Mouse (Mus musculus): ENCODE results near the gene Rnls.
"Not testable (repeated sequence)": the region's sequence is repeated elsewhere in the genome, so short reads cannot be mapped to it uniquely, and the experiment has no call there.

Rnls gene

DNA sequence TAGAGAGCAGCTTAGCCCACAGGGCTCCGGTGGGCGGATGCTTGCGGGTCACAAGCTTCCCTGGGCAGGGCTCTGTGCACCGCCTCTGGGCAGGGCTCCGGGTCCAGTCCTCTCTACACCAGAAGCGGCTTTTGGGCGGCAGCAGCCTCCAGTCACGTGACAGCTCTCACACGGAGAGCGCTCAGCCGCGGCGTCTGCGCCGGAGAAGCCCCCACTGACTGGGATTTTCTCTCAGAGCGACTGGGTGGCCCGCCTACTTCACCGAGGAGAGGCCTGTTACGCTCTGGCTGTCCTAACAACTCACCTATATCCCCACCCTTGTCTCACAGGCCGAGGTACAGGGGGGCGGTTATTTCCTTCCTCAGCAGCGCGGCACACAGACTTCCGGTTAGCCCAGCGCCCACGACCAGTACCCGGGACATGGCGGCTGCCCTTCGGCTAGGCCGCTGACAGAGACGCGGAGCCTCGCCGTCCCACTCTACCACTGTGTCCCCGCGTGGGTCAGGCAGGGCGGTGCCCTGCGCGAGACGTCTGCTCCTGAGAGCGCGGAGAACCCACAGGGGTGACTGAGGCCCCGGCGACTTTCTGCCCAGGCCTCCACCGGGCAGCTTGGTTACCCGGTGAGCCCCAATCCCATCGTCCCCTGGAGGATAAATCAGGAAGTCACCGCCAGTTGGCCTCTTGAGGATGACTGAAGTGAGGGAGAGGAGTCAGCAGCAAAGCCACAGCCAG, at the start of gene Rnls:
Gene Rnls (minus strand): TSS at position 645 of the 732 bp plus-strand sequence.
- peak; percentile 91 to 95 for DNase-seq (ENCODE audit: inconsistent age in 2 of 2, low spot score in 1 of 2)

DNA sequence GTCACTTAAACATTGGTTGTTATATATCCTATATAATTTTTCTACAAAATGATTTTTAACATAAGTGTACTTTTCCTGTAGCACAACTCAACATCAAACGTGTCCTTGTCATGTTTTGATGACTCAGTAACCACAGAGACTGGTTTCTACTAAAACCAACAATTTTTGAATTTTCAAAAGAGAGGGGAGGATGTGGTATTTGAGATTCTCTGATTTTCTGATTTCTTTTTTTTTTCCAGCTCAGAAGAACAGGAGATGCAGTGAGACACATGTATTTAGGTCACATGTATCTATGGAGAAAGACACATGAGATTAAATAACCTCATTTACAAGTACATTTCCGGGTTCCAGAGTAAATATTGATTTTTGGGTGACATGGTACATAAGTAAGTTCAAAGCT, 37.4 kb upstream of the Rnls start:
- no peak for DNase-seq (ENCODE audit: inconsistent age in 2 of 2, low spot score in 1 of 2)

DNA sequence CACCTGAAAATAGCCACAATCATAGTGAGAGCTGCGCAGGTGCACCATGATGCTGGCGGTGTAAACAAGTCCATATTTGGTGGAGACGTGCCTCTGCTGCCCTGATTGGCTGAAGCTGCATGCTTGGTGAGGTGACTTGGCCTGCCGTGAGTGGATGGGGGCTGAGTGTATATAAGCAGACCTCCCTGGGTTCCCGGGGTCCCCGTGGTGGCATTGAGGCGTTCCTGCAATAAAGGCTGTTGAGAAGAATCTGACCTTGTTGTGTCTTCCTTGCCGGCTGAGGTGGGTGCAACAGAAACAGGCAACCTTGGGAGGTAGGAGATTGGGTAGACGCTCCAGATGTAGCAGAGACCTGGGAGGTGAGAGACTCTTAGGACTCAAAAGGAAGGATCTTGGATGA, 27.3 kb upstream of the Rnls start:
- DNase-seq (ENCODE audit: inconsistent age in 2 of 2, low spot score in 1 of 2), result not testable (repeated sequence)

DNA sequence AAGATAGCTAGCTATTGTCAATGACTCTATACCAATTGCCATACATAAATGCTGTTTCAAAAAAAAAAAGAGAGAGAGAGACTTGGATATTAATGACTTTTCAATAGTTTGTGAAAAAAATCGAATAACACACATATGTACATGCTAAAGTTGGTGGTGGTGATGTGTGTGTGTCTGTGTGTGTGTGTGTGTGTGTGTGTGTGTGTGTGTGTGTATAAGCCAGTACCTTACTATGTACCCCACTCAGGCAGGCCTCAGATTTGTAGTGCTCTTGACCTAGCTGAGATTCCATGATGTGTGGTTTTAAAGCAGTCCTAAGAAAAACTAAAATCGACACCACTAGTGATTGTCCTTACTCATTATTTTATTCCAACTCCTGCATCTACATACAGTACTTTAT, 11.3 kb downstream of the Rnls start:
- no peak for DNase-seq (ENCODE audit: inconsistent age in 2 of 2, low spot score in 1 of 2)

DNA sequence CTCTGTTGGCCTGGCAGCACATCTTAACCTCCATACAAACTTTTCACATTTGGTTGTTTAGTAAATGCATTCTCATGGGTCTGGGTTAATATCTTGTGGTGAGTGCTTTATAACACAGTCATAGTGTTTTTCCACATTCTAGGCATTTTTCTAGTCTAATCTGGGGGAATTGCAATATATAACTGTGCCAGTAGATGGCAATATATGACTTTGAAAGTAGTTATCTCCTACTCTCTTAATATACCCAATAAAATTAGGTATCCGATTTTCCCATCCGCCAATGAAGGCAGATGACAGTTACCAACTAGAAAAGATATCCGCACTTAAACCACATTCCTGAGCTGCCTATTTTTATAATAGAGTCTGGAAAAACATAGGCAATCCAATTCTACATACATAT, 11.7 kb downstream of the Rnls start:
- peak in 1 of 2 experiments; percentile 54 for DNase-seq (ENCODE audit: inconsistent age in 2 of 2, low spot score in 1 of 2)

DNA sequence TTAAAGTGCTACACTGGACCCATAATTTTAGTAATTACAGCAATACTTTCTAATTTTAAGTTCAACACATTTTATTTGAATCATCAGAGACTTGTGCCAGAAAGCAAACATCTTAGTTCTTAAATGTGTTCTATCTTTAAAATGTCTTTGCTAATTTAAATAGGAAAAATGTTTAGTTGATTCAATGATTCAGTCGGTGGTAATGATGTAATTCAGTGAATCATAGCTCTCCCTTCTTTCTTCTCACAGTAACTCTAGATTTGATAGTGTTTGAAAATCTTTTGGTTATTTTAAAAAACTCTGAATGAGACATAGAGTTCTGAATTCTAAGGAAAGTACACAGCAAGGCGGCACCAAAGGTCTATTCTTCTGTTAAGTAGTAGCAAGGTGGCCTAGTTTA, 23.3 kb downstream of the Rnls start:
- no peak for DNase-seq (ENCODE audit: inconsistent age in 2 of 2, low spot score in 1 of 2)

DNA sequence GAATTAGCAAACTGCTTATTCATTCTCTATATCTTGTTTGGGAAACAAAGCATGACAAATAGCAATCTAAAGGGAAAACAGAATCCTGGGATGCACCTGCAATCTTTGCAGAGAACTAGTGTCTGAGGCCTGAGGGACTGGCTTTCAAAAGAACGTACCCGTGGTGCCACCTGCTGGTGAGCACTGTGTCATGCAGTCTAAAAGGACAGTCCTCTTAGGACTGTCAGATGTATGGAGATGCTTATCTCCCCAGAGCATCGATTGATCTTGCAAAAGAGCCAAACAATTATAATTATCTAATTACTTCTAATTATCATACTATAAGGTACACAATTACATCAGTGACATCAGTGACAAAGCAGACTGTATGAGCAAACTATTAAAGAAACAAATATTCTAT, 25.4 kb downstream of the Rnls start:
- peak; percentile 49 to 83 for DNase-seq (ENCODE audit: inconsistent age in 2 of 2, low spot score in 1 of 2)

DNA sequence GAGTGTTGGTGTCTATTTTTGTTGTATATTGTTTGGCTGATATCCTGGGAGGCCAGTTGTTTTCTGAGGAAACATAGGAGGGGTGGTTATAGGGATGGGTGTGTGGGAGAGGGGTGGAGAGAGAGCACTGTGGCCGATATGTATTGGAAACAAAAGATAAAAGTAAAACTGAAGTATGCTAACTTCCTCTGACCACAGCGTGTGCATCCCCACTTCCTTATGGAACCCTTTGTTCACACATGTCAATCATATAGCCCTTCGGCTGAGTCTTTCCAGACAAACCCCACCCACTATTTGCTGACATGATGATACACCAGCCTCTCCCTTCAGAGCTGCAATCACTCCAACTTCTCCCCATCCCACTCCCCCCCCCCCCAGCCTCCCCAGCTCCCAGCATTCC, 35.1 kb downstream of the Rnls start:
- DNase-seq (ENCODE audit: inconsistent age in 2 of 2, low spot score in 1 of 2), result no peak

DNA sequence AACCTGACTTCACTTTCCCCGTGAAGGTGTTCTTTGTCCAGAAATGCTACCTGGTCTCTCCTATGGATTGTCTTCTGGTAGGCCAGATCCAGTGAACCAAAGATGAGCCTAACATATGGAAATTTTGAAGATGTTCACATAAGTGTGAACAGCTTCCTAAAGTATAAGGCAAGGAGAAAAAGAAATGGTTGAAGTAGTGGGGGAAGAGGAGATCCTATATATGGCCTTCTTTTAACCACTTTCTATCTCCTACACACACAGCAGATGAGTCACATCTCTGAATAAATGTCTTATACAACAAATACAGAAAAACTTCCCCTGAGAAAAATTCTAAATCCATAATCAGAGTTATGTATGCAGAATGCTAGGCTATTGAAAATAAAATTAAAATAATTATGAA, 52.0 kb downstream of the Rnls start:
- DNase-seq (ENCODE audit: inconsistent age in 2 of 2, low spot score in 1 of 2), result no peak

DNA sequence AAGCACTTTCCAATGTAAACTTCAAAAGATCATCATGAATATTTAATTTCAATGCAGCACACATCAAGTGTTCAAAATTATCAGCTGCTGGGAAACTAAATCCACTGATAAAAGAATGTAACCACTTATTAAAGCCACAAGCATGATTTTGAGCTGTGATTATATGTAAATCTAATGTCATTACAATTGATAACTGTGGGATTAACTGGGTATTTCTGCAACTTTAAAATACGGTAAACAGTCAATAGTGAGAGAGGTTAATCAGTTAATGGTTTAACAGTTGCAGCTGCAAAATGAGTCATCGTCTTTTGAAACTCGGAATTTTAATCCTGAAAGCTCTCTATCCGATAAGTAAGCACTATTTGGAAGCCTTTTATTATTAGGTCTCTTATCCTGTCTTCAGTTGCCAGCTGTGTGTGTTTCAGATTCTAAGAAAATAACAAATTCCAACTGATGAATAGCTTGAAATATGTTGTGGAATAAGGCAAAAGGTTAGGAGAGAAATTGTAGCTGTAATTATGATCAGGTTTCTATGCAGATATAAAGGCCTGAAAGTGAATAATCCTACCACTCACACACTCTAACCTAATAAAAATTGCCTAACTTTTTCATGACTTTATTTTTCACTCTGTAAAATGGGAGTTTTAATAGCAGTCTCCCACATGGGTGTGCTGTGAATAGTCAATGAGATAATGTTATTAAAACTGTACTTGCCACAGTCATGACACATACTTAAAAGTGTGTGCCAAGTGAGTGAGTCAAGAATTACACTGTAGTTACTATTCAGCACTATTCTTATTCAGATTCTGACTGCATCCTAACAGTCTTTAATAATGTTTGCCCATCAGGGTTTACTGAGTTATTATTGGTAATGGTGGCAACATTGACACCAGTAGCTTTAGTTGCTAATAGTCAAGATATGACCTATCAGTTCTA, 65.1 kb downstream of the Rnls start:
- peak in 1 of 2 experiments; percentile 21 for DNase-seq (ENCODE audit: inconsistent age in 2 of 2, low spot score in 1 of 2)

DNA sequence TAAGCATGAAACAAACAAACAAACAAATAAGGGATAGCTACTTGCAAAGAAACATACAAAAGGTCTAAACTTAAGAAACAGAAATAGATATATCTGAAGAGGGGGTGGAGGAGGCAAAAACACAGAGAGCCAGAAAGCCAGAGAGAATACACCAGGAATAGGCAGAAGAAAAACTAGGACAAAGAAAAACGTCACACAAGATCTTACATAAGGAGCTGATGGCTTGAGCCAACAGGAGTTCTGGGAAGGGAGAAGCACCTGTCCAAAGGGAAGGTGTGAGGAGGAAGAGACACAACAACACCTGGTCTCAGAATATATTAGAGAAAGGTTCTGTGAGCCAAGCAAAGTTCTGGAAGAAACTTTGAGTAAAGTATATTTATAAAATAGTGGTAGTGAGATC, 73.3 kb downstream of the Rnls start:
- DNase-seq (ENCODE audit: inconsistent age in 2 of 2, low spot score in 1 of 2), result no peak

DNA sequence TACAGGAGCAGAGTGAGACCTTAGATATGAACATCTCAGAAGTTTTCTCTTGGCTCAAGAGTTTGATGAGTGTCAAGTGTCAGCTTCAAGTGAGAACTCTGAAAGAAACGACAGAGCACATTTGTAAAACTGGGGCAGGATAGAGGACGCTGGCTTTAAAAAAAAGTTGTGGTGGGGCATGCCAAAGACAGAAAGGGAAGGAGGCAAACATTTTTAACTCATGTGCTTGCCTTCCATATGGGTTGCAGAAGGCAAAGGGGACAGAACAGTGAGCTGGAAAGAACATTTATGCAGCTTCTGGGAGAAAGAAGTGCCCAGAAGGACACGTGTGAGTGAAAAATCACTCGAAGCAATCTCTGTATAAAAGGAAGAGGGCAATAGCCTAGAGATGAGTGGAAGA, 75.0 kb downstream of the Rnls start:
- DNase-seq (ENCODE audit: inconsistent age in 2 of 2, low spot score in 1 of 2), result no peak

DNA sequence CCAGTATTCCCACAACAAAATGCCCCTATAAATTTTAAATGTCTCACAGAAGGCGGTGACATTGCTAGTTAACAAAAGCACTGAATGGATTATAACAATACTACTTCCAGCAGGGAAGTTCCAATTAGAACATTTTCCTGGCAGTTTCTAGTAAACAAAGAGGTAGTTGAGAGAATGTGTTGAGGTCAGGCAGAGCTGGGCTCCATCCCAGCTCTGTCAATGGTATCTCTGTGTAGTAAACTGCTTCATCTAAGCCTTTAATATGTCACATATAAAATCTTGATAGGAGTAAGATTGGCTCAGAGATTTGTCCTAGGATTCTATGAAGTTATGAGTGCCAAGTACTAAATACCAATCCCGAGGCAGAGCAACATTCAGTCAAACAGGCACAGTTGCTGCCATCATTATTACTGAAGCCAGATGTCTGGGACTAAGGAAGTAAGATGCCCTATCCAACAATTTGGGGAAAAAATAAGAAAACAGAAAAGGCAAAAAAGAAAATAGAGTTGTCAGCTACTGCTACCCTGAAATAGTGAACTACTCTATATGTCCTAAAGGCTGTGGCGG, 92.3 kb downstream of the Rnls start:
- DNase-seq (ENCODE audit: inconsistent age in 2 of 2, low spot score in 1 of 2), result no peak

DNA sequence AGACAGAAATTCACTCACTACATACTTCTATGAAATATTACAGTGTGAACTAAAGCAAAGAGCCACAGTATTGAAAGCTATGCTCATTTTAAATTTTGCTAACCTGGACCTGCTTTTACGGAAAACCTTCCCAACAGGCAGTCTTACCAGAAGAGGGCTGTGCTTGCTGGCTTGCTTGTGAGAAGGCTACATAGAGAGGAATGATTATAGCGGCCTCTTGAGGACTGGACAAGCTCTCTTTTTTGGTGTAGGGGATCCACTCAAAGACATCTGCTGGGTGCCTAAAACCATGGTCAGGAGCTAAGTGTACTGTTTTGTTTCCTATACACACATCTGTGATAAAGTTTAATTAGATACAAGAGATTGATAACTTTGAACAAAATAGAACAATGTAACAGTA, 95.8 kb downstream of the Rnls start:
- DNase-seq (ENCODE audit: inconsistent age in 2 of 2, low spot score in 1 of 2), result no peak

DNA sequence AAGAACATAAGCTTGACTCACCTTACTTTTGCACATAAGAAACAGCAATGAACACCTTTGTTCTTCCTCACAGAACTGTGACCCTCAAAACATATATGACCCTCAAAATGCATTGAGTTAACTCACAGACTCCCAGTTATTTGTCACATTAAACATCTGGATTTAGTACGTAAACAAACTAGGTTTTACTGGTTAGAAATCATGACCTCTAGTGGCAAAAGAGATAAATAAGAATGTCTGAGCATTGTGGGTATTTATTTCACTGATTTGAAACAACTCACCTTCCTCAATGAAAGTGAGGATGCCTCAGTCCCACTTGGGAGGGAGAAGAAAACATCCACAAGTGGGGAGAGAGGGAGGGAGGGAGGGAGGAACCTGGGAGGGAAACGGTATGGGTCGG, 109.1 kb downstream of the Rnls start:
- DNase-seq (ENCODE audit: inconsistent age in 2 of 2, low spot score in 1 of 2), result no peak

DNA sequence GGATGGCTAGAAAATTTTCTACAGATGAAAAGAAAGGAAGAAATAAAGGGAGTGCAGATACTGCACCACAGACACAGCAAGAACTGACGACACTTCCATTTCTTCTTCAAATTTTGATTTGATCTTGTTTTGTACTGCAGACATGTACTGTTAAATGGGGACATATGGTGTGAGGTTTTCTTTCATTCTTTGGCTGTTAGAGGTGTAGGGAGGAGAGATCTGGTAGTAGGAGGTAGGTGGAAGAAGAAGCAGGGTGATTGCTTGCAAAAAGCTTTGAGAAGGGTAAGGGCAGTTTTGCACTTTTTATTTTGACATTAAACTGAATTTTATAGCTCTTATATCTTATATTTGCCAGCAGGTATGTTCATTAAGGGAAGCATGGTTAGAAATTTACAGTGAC, 115.7 kb downstream of the Rnls start:
- no peak for DNase-seq (ENCODE audit: inconsistent age in 2 of 2, low spot score in 1 of 2)

DNA sequence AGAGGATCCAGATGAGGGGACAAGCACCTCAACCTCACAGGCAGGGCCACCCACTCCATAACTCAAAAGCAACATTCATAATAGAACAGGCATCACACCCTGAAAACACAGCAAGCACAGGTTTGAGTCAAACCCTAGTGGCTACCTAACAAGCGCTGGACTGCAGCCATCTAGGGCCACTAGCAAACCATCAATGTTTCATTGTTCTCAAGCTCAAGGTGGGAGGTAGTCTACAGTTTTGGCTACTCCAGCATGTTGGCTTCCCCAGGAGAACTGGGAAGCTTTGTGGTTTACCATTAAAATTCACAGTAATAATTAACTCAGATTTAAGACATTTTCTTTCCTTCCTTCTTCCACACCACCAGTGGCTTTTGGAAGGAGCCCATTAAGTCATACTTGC, 118.4 kb downstream of the Rnls start:
- no peak for DNase-seq (ENCODE audit: inconsistent age in 2 of 2, low spot score in 1 of 2)

DNA sequence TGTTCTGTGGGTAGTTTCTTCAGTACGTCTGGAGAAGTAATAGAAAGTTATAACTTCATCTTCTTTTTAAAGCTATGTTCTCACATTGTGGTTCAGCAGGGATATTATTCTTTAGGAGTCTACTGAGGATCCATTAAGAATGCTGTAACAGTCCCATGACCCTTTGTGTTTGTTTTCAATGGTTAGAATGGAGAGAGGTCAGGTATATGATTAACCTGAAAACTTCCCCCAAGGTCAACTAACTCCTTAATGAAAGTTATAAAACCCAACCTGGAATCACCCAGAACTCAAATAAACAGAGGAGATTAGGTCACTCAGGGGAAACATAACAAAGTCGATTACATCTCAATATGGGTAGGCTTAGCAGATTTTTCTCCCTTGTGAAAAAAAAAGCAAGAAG, 120.5 kb downstream of the Rnls start:
- no peak for DNase-seq (ENCODE audit: inconsistent age in 2 of 2, low spot score in 1 of 2)

DNA sequence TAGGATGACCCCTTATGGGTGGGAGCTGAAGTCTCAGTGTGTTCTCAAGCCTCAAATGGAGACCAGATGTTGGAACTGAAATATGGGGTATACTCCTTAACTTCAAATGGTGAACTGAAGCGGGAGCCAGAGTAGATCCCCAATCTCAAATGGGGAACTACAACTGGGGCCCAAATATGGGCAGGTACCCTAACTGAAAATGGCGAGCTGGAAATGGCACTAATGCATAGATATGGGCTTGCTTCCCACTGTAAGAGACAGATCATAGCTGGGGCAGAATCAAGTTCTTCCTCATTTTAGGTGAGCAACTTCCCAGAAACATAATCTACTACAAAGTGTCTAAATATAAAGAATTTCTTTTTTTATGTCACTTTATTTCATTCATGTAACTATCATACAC, 121.9 kb downstream of the Rnls start:
- DNase-seq (ENCODE audit: inconsistent age in 2 of 2, low spot score in 1 of 2), result no peak

DNA sequence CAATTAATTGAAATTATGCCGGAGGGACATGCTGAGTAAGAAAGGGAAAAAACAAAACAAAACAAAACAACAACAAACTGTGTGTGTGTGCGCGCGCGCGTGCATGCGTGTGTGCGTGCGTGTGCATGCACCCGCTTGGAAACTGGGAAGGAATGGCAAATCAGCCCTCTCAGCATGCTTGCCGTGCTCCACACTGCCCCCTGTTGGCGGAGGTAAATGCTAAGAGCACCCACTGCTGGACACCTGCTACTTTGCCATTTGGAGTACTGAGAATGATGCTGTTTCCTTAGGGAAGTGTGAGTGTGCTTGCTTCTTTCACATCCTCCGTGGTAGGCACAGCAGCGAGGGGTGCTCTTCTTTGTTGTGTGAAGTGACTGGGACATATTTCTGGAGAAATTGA, 124.1 kb downstream of the Rnls start:
- DNase-seq (ENCODE audit: inconsistent age in 2 of 2, low spot score in 1 of 2), result peak; percentile 9 to 44

DNA sequence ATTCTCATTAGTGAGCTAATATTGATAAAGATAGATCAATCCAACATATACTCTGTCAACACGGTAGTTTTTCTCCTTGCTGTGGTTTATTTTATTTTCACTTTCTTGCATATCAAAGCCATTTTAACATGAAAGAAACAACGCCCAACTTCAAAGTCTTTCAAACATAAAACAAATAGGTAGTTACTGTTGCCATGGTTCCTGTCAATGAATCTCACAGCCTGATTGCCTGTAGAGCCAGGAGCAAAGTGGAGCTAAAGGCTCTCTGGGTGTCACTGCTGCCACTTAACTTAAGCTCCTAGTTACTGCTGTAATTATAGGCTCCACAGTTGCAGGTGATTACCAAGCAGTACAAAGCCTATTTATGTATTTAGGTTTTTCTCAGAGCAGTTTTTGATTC, 126.8 kb downstream of the Rnls start:
- no peak for DNase-seq (ENCODE audit: inconsistent age in 2 of 2, low spot score in 1 of 2)
